Mouse (Mus musculus): ENCODE measurements around the gene Prss28. TPM values are rescaled to one million over a fixed set of nuclear protein-coding genes. Genes with fewer than 3 reads are reported as not detected.
A peak's percentile ranks its signal among the peaks of the same experiment; 100 is the strongest.

Gene Prss28
- not detected for total RNA-seq (2021)
- long read RNA-seq, experiment 1, result 0 reads
- long read RNA-seq, experiment 2, result 0 reads

GRCm38 (mm10) chr17:25308346-25308745 lies at the start of gene Prss28:
Prss28 (plus strand) TSS chr17:25308646.
- DNase-seq, result no peak

DNA sequence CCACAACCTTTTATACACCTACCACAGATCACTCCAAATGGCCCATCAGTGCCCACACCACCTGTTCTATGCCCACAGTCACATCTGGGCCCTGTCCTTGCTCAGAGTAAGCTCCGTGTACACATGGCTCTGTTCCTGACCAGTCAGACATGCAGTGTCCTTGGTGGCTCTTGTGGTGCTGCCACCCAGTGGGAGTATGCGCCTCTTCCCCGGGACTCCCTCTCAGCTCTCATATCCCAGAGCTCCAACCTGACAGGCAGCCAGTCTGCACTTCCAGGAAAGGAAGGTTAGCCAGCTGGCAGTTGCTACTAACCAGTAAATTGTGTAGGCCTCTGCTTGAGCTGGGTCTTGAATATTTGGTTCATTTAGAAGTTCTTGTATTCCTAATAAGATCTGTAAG lies 44.0 kb upstream of the Prss28 start:
- peak; percentile 59 for DNase-seq

DNA sequence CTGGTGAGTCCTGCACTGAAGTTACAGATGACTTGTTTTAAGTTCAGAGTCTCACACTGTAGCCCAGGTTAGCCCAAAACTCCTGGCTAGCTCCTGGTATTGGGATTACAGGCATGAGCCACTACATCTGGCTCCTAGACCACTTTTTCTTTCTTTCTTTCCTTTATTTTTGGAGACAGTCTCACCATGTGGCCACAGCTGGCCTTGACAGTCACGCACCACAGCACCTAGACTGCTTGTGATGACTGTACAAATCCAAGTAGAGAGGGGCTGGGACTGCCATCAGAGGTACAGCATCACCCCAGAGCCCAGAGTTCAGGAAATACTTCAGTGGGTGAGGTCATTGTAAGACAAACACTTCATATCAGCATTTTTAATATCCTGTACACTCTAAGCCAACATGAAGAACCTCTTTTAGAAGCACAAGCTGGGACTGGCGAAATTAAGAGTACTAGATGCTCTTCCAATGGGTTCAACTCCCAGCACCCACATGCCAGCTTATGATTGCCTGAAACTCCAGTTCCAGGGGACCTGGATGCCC lies 37.6 kb upstream of the Prss28 start:
- DNase-seq, result no peak

DNA sequence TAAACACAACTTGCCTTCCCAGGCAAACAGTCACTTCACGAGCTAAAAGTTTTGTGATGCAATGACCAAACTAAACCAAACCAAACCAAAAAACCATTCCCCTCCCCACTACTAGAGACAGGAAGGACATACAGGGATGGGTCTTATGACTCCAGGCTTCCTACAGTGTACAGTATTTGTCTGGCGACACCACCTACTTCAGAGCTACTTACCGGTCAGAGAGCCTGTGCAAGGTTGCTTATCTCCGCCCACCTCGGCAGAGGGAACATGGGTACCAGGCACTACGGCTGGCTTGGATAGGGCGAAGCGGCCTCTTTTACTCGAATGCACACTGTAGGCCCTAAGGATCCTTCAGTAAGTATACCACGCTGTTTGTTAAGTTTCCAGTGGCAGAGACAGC lies 36.1 kb upstream of the Prss28 start:
- DNase-seq, result no peak

DNA sequence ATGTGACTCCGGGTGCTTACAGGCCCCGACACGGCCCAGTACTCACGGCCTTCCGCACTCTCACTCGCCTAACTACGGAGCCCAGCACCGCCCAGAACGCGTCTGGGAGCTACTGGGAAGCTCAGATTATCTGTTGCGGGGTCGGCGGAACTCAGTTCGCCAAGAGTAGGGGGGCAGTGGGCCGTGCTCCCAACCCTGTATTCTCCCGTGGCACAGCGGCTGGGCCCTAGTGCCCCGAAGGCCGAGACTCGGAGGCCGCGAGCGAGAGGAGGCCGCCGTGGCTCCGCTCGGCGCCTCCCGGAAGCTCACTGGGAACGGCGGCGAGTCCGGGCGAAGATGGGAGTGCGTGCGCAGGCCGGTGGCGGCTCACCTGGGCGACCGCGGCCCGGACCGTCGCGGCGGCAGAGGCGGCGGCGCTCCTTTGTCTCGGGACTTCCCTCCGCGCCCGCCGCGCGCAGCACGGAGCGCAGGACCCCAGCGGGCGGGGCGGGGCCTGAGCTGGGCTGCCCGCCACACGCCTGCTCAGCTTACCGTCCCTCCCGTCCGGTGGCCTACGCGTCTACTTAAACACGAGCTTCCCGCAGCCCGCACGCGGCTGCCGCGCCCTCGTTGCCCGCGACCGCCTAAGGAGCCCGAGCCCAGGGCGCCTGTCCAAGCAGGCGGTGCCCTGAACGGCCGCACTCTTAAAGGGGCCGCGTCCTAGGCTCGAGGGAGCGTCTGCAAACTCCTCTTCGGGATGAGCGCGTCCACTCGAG lies 35.3 kb upstream of the Prss28 start:
- DNase-seq, result no peak

GRCm38 (mm10) chr17:25273706-25274501 lies 34.5 kb upstream of the Prss28 start:
- DNase-seq, result peak; percentile 97

DNA sequence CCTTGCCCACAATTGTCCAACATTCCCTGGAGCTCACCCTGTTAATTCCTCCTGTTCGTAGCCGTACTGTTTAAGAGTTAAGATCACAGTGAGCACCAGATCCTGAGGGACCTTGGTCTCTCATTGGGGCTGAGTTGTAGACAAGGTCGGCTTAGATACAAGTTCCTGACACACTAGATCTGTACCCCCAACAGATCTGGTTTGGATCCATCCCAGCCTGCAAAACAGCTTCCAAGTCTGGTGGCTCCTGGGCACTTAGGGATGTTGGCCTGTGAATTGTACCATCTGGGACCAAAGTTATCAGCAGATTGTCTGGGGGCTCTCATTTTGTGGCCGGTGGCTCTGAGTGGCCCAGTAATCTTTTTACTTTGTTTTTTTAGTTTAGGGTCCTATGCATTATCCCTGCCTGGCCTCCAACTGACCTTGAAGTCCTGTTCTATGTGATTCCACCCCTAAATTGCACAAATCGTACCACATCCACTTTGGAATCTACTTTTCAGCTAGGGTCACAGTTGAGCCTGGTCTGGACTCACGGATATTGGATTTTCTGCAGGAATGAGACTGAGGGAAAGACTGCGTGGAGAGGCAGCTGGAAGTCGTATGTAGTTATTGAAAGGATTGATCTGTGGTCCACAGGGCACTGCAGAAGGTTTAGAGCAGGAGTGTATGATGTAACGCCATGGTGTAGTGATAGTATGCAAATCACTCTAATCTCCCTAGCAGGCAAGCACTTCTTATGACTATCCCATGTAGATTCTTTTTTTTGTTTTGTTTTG lies 33.7 kb upstream of the Prss28 start, which contains the start of gene Ube2i:
Gene Ube2i, minus strand, starts transcription at position 52 of the 776 bp plus-strand sequence.
- no peak for DNase-seq

GRCm38 (mm10) chr17:25275833-25276232 lies 32.6 kb upstream of the Prss28 start:
- DNase-seq, result no peak

DNA sequence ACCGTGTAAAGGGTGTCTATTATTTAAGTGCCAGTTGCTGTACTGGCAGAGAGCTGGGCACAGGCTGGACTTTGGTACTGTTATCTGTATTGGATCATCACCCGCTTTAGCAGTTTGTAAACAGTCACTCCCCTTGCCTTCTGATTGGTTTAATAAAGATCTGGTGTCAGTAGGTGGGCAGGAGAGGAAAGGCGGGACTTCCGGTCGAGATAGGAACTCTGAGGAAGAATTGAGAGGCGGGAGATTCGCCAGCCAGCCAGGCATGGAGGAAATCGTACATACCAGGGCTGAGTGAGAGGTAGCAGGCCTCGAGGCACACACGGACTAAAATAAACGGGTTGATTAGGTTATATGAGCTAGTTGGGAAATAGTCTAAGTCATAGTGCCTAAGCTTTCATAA lies 26.3 kb upstream of the Prss28 start:
- DNase-seq, result no peak

DNA sequence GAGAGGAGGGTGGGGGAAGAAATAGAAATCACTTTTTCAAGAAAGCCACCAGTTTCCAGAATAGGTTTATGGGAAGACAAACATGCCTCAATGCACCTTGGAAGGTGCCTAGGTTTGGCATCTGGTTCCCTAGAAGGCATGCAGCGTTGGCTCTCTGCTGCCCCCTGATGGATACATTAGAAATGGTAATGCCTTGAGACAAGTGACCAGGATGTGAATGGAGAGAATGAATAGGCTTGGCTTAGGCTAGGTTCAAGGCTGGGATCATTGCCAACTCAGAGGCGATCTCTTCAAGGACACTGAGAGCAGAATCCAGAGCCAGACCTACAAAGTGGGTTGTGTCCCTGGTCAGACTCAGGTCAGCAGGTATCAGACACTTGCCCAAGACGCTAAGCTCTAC lies 23.4 kb upstream of the Prss28 start:
- no peak for DNase-seq

GRCm38 (mm10) chr17:25288842-25289241 lies 19.6 kb upstream of the Prss28 start:
- no peak for DNase-seq

GRCm38 (mm10) chr17:25290411-25290810 lies 18.0 kb upstream of the Prss28 start:
- no peak for DNase-seq

DNA sequence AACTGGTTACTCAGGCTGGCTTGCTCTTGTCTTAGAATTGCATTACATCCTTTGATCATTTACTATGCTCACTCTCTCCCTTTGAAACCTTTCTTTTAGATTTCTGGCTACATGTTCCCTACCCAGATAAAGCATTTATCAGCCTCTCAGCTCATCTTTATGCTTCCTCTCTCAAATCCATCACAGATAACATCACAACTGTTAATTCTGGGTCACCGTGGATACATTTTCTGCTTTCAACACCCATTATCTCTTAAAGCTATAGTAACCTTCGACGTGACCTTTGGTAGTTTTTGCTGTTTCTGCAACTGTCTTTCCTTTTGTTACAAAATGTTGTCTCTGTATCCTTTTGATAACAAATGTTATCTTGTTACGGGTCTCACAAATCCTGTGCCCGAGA lies 15.0 kb upstream of the Prss28 start:
- no peak for DNase-seq

GRCm38 (mm10) chr17:25294111-25294510 lies 14.3 kb upstream of the Prss28 start:
- no peak for DNase-seq

DNA sequence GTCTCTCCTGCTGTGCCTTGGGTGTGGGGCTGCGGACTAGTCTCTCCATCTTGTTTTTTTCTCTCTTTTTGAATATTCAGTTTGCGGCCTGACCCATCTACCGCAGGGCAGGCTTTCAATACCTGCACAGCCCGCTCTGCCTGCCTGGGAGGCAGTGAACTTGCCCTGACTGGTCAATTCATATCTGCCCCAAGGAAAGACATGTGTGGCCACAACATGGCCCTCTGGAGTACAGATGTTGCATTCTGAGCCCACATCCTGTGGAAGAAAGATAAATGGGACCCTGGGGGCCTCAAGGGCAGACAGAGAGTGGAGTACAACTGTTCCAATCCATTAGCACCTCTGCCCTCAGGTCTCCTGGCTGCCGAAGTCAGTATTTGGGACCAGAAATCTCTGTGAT lies 10.4 kb upstream of the Prss28 start, which contains the start of gene Prss34:
Gene Prss34, plus strand, starts transcription at position 301 of the 400 bp plus-strand sequence.
- DNase-seq, result no peak

DNA sequence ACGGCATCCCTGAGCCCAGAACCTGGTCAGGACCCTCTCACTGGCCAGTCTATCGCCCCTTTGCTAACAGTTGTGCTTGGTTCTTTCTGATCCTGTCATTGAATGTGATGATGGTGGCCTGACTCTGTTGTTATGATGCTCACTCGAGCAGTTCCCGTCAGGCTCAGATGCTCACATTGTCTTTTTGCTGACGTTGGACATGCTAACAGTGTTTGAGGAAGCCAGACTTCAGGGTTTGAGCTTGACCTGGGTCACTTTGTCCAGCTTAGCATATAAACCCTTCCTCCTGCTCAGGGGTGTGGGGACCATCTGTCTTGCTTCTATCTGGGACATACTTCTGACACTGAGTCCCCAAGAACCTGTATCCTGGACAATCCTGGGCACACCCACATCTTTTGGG lies 9.9 kb downstream of the Prss28 start, which contains the start of gene Prss29:
Gene Prss29, plus strand, starts transcription at position 301 of the 400 bp plus-strand sequence.
- DNase-seq, result no peak

DNA sequence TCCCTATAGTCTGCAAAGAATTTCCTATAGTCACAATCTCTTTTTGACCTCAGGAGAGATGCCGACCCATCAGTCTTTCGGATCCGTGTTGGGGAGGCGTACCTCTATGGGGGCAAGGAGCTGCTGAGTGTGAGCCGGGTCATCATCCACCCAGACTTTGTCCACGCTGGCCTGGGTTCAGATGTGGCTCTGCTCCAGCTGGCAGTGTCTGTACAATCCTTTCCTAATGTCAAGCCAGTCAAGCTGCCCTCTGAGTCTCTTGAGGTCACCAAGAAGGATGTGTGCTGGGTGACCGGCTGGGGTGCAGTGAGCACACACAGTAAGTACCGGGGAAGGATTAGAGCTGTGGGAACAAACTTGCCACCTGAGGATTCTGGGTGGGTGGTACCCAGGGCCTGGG lies 12.4 kb downstream of the Prss28 start:
- no peak for DNase-seq

DNA sequence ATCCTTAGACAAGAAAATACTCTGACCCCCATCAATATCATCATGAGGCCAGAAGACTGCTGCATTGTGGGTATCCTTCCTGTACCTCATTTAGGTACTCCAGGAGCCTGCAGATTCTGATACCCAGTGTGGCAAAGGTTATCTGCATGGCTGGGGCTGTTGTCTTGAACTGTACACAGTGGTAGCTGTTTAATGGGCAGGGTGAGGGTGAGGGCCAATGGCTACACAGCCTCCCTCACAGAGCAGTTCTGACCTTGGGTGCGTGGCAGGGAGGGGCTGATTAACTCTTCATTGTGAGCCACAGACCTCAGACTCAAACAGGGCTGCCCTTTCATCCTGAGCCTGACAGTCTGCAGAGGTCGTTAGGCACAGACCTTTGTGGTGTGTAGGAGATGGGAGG lies 14.5 kb downstream of the Prss28 start:
- DNase-seq, result no peak

- DNase-seq, result no peak
Measured at GRCm38 (mm10) chr17:25332321-25332720, 23.9 kb downstream of the Prss28 start.

- no peak for DNase-seq
Measured at GRCm38 (mm10) chr17:25333943-25334342, 25.5 kb downstream of the Prss28 start.

GRCm38 (mm10) chr17:25338218-25338617 lies 29.8 kb downstream of the Prss28 start:
- DNase-seq, result no peak

GRCm38 (mm10) chr17:25340003-25340402 lies 31.6 kb downstream of the Prss28 start:
- DNase-seq, result no peak

Measured in gastrocnemius, postnatal 25 days (tissue).